Mouse (Mus musculus) urinary bladder, postnatal 25 days (tissue): ENCODE data around the gene Tec.
"Not testable (repeated sequence)": the region's sequence is repeated elsewhere in the genome, so short reads cannot be mapped to it uniquely, and the experiment has no call there.

Experiments
- DNase-seq: peaks from one replicate; pipeline ENCODE4 v3.0.0; 2022; ENCODE audit warnings: low spot score

The Tec gene

GRCm38 (mm10) chr5:72820036-72820640, 48.1 kb downstream of the Tec start:
- no peak for DNase-seq

- no peak for DNase-seq
Measured at GRCm38 (mm10) chr5:72818513-72819180, 49.6 kb downstream of the Tec start.

DNA sequence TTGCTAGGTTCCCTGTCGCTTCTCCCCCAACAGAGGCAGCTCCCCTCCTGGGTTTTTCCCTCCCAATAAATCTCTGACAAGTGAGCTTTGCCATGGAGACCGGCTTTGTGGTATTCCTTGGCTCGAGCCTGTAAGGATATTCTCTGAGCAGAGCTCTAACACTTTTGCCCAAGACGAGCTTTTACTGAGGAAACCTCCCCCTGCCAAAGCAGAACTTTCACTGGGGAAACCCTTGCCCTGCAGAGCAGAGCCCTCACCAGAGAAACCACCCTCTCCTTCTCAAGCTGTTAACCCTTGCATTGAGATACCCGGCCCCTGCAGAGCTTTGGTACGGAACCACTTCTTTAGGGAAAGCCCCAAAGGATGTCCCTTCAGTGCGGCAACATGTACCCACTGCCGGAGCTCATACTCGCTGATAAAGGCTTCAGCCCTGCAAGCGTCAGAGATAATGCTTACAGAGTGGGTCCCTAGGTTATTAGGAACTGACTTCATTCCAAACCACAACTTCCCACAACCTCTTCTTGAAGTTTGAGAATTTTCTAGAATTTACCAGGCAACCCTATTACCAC, 50.7 kb downstream of the Tec start:
- DNase-seq: no peak

- DNase-seq: not testable (repeated sequence)
Measured at GRCm38 (mm10) chr5:72816960-72817359, 51.3 kb downstream of the Tec start.

DNA sequence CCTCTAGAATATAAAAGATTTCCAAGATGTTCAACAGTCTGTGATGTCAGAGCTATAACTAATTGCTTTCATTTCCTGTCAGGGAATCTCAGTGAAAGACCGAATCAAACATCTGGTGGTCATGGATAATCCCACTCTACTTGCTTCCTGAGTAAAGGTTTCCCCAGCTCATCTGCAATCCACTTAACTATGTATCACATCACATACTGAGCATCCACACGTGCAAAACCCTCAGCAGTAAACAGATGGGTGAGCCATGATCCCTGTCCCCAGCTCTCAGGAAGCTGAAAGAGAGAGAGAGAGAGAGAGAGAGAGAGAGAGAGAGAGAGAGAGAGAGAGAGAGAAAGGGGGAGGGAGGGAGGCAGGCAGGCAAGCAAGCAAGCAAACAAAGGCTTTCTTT, 51.8 kb downstream of the Tec start:
- DNase-seq: no peak

GRCm38 (mm10) chr5:72816046-72816445, 52.2 kb downstream of the Tec start:
- no peak for DNase-seq

DNA sequence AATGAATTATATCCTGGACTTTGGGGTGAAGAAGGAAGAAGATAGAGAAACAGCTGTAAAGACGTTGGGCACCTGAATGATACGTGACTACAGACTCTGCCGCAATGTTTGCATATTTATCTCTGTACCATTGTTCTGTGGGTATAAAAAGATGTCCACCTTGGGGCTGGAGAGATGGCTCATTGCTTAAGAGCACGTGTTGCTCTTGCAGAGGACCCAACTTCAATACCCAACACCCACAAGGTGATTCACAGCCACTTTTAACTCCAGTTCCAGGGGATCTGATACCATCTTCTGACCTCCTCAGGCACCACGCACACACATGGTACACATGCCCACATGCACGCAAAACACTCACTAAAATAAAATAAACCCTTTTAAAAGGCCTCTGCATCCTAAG, 52.9 kb downstream of the Tec start:
- no peak for DNase-seq

GRCm38 (mm10) chr5:72814072-72814471, 54.2 kb downstream of the Tec start:
- no peak for DNase-seq

- DNase-seq: no peak
Measured at GRCm38 (mm10) chr5:72812908-72813307, 55.4 kb downstream of the Tec start.

GRCm38 (mm10) chr5:72812328-72812727, 56.0 kb downstream of the Tec start:
- no peak for DNase-seq

- no peak for DNase-seq
Measured at GRCm38 (mm10) chr5:72811397-72811796, 56.9 kb downstream of the Tec start.

DNA sequence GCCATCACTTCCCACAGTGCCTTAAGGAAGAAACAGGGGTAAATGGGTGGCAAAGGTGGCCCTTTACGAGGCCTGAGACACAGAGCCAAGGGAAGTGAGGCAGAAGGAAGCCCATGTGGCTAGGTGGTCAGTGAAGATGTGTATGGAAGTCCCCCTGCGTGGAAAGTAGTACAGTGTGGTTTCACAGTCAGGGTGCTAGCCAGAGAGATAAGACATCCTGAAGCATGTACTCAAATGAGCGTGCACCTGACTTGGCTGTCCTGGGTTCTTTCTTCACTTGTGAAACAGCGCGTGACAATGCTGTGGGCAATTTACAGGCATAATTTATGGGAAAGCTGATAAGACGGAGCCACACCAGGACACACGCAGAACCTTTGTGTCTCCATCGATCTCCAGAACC, 57.3 kb downstream of the Tec start:
- no peak for DNase-seq

DNA sequence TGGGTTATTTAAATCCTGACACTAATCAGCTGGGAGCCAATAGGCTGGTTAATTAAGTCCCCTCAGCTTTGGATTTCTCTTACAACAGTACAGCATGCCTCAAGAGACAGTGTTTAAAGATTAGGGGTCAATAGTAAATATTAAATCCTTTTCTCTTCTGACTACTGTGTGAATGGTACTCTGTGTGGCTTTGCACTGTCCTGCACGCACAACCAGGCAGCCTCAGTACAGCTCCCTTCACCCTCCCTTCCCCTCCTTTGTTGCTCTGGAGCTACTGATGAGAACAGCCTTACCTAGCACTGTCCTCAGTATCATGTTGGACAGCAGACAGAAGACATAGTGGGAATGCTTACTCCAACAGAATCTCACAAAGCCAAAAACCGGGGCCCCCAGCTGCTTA, 58.8 kb downstream of the Tec start:
- no peak for DNase-seq

DNA sequence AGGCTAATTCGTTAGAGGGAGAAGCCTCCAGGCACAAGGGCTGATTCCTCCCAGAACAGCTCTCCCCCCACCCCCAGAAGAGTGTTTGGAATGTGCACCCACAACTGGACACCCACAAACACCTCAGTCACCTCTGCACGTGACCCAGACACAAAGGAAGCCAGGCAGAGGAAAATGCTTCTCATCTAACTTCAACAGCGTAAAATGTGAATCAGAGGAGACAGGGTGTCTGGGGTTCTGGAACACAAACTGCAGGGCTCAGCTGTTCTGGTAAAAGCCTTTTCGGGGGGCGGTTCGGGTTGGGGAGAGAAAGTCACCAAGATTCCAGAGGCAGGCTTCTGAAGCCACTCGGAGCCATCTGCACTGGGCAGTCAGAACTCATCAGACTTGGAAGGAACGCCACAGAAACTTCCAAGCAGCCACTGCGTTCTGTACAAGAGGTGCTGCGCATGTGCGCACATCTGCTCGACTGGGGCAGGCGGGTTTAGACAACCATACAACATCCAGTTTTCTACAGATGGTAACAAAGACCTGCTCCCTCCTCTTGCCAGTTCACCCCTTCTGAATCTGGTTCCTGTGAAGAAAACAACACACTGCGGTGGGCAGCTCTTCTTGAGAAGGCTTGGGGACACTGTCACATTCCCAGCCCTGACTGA, 59.7 kb downstream of the Tec start:
- peak; percentile 16 for DNase-seq

GRCm38 (mm10) chr5:72802851-72803250, 65.4 kb downstream of the Tec start:
- no peak for DNase-seq

DNA sequence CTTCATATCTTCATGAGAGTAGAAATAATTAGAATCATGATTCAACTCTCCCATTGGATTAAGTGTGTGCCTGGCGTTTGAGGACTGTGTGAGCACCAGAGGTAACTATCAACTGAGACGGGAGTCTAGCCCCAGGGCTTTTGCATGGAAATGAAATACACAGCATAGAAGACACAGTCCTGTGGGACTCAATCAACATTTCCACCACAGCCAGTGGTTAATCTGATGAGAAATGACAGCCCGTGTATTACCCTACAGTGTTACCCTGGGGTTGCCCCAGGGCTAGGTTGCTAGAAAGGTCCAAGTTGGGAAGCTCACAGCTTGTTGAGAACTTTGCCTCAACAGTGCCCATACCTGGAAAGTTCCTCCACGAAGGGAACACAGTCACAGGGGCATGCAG, 69.7 kb downstream of the Tec start:
- DNase-seq: no peak

- peak; percentile 19 for DNase-seq
Measured at GRCm38 (mm10) chr5:72796186-72796613, 72.1 kb downstream of the Tec start.

- DNase-seq: no peak
Measured at GRCm38 (mm10) chr5:72793309-72793850, 74.9 kb downstream of the Tec start.

DNA sequence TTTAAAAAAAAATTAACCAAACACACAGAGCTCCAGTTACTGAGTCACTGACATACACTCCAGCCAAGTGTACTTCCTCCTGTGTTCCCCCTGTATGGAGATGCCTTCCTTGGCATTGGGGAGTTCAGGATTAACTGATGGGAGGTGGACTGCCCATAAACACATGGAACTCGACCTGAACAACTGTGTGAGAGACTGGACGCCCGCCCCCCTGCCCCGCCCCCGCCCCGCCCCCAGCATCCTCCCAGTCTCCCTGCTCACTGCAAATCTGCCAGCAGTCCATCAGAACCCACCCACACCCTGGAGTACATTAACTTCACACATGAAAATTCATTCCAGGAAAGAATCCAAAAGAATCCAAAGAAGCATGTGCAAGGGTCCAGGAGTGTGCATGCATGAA, 76.5 kb downstream of the Tec start:
- DNase-seq: no peak

GRCm38 (mm10) chr5:72791386-72791785, 76.9 kb downstream of the Tec start:
- DNase-seq: no peak

DNA sequence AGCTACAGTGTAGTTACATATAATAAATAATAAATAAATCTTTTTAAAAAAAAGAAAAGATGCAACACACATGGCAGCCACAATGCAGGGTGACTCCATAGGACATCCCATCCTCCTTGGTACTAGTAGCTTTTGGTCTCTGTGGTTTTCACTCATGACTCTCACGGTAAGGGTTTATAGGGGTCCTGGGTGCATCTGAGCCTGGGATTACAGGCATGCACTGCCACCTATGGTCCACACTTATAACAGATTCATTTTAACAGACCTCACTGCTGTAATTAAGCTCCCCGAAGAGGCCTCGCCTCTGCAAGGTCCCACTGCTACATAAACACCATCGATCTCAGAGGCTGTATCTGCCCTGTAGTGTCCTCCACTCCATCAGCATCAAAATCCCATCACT, 82.8 kb downstream of the Tec start:
- no peak for DNase-seq

GRCm38 (mm10) chr5:72784719-72785118, 83.6 kb downstream of the Tec start:
- no peak for DNase-seq

DNA sequence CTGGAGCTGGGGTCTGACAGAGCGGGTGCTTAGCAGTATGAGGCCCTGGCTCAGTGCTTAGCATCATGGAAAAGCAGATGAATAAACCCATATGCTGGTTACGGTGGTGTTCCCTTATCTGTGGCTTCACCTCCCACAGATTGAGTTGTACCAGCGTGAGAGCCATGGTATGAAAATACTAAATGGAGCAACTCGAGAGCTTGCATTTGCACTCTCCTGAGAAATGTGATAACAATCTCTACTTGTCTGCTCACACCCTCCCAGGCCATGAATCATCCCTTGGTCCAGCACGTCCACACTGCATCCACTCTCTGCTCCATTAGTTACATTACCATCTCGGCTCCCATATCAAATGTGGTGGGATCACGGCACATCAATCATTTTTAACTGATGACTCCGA, 84.3 kb downstream of the Tec start:
- DNase-seq: no peak
